Mouse (Mus musculus) myocyte (in vitro differentiated cells): Measurements from ENCODE around the gene Enkd1.

Experiments
- CEBPB ChIP-seq: IDR thresholded peaks from 2 replicates; pipeline ENCODE4 v1.6.1; 2011; ENCODE audit warnings: mild to moderate bottlenecking, moderate library complexity; ENCODE audit not compliant: poor library complexity, insufficient read depth, severe bottlenecking
- E2F4 ChIP-seq: IDR thresholded peaks from one replicate; pipeline ENCODE4 v1.6.1; 2011; ENCODE audit warnings: mild to moderate bottlenecking, control low read depth, moderate library complexity; ENCODE audit not compliant: insufficient read depth
- MAX ChIP-seq: IDR thresholded peaks from one replicate; pipeline ENCODE4 v1.6.1; 2011; ENCODE audit warnings: low read depth, mild to moderate bottlenecking, control low read depth
- MYOD1 ChIP-seq, 3 experiments: IDR thresholded peaks; one replicate each; pipeline ENCODE4 v1.6.1; 2011; ENCODE audit warnings: control low read depth in 2 of 3, low read depth in 2 of 3, mild to moderate bottlenecking in 2 of 3, moderate library complexity in 1 of 3; ENCODE audit not compliant: insufficient read length in 2 of 3, control insufficient read depth in 1 of 3
- MYOG ChIP-seq, 3 experiments: IDR thresholded peaks; one replicate each; pipeline ENCODE4 v1.6.1; 2011; ENCODE audit warnings: control low read depth in 2 of 3, low read depth in 2 of 3, mild to moderate bottlenecking in 2 of 3; ENCODE audit not compliant: insufficient read length in 2 of 3, control insufficient read depth in 1 of 3, insufficient read depth in 1 of 3
- POLR2A ChIP-seq: IDR thresholded peaks from one replicate; pipeline ENCODE4 v1.6.1; 2011; ENCODE audit warnings: low read depth, mild to moderate bottlenecking, control low read depth, moderate library complexity; ENCODE audit not compliant: insufficient read length
- POLR2AphosphoS2 ChIP-seq: IDR thresholded peaks from one replicate; pipeline ENCODE4 v1.6.1; 2011; ENCODE audit warnings: low read depth, control low read depth; ENCODE audit not compliant: insufficient read length
- TCF12 ChIP-seq: IDR thresholded peaks from one replicate; pipeline ENCODE4 v1.6.1; 2011; ENCODE audit warnings: mild to moderate bottlenecking, control low read depth; ENCODE audit not compliant: poor library complexity, insufficient read depth, severe bottlenecking

DNA sequence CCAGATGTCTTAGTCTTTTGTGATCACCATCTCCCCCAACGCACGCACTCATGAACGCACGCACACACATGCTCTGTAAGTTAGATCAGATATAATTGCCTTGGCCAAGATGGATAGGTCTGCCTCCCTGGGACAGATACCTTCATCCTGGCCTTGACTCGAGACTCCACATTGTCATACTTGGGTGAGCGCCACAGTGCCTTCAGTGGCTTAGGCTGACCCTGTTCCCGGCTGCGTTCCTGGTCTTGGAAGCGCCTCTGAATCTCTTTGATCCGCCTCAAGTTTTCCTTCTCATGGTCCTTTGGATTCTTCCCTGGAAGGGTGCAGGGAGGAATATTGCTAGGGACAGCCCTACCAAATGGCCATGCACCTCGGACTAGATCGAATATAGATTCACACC is 1.6 kb downstream of the Enkd1 start:
- TF ChIP-seq POLR2AphosphoS2 (no peak), MYOG (IDR thresholded peaks at IDR 0.05; ENCODE audit: control insufficient read depth in 1 of 3, insufficient read depth in 1 of 3, insufficient read length in 2 of 3, low read depth in 2 of 3) (no peak), CEBPB (no peak), MAX (no peak), POLR2A (no peak), TCF12 (no peak), E2F4 (no peak), MYOD1 (IDR thresholded peaks at IDR 0.05; ENCODE audit: control insufficient read depth in 1 of 3, insufficient read length in 2 of 3, low read depth in 2 of 3) (no peak)
